Mouse (Mus musculus) cortical plate, adult 2 months (tissue): Measurements from ENCODE around the gene Shroom1. TPM values are rescaled to one million over a fixed set of nuclear protein-coding genes. Genes with fewer than 3 reads are reported as not detected.
A peak's percentile ranks its signal among the peaks of the same experiment; 100 is the strongest.

ENCODE experiments used
- H3K27ac ChIP-seq: fragments of 200-500 bp; 2 replicates; pipeline ENCODE4 v1.5.1; 2012; ENCODE audit warnings: low read length, control low read depth, inconsistent platforms; ENCODE audit not compliant: insufficient read depth
- H3K4me1 ChIP-seq: fragments of 200-500 bp; 2 replicates; pipeline ENCODE4 v1.6.1; 2011; ENCODE audit warnings: low read length; ENCODE audit not compliant: control insufficient read depth, insufficient read depth
- H3K4me3 ChIP-seq: fragments of 200-500 bp; 2 replicates; pipeline ENCODE4 v1.5.1; 2011; ENCODE audit warnings: mild to moderate bottlenecking, low read length, control low read depth; ENCODE audit not compliant: insufficient read depth
- CTCF ChIP-seq: fragments of 200-500 bp; IDR thresholded peaks from 2 replicates; pipeline ENCODE4 v1.5.1; 2011; ENCODE audit warnings: mild to moderate bottlenecking, control low read depth, low read length; ENCODE audit not compliant: insufficient read depth; ENCODE audit errors: extremely low read depth
- POLR2A ChIP-seq: fragments of 200-500 bp; IDR thresholded peaks from 2 replicates; pipeline ENCODE4 v1.6.1; 2011; ENCODE audit warnings: mild to moderate bottlenecking, low read length, control low read depth; ENCODE audit not compliant: insufficient read depth; ENCODE audit errors: extremely low read depth
- polyA plus RNA-seq: library from polyadenylated mRNA; depleted of rRNA; stranded (reverse); fragments of >200 nt; gene quantifications from 2 replicates; pipeline ENCODE4 v1.2.3, GENCODE M21; 2012

Shroom1 gene
- polyA plus RNA-seq, 1 experiment, result 6.5 TPM

DNA sequence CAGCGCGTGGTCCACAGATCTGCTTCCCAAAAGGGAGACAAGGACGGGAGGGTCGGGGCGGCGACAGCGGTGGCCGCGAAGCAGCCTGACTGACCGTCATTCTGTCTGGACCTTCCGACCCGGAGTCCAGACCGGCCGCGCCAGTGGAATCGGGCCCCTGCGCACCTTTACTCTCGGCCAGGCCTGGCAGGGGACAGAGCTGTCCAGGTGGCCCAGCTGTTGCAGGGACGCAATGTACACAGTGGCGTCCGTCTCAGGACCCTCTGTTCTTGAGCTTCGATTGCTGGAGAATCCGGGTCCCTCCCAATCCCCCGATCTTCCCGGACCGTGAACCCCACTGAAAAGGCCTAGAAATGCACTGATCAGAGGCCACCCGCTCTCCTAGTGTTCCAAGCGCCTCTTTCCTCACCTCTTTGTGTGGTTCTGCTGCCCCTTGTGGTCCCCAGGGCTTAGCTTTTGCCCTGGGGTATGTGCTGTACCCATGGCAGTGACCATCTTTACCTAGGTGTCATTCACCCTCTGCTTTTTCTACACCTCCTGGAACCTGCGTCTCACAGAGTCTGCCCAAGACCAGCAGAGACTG lies 458 bp downstream of the Shroom1 start:
- H3K27ac ChIP-seq, result peak overlapping the region; percentile 73
- H3K4me3 ChIP-seq, result peak overlapping the region; percentile 63
- no peaks in the 10 kb centered on the region for H3K4me1 ChIP-seq
- TF ChIP-seq CTCF (no peak), POLR2A (no peak)

DNA sequence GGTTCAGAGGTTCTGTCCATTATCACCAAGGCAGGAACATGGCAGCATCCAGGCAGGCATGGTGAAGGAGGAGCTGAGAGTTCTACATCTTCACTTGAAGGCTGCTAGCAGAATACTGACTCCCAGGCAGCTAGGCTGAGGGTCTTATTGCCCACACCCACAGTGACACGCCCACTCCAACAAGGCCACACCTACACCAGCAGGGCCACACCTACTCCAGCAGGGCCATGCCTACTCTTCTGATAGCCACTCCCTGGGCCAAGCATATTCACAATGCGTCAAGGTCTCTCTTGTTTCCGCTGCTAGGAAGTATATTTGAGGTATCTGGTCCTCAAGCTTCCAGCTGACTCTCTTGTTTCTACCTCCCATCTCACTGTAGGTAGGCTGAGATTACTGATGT lies 2.0 kb downstream of the Shroom1 start:
- Histone ChIP-seq H3K27ac (no peak overlapping the region), H3K4me3 (no peak overlapping the region), H3K4me1 (no peaks in the 10 kb centered on the region)
- TF ChIP-seq POLR2A, result no peak
- TF ChIP-seq CTCF, result no peak

DNA sequence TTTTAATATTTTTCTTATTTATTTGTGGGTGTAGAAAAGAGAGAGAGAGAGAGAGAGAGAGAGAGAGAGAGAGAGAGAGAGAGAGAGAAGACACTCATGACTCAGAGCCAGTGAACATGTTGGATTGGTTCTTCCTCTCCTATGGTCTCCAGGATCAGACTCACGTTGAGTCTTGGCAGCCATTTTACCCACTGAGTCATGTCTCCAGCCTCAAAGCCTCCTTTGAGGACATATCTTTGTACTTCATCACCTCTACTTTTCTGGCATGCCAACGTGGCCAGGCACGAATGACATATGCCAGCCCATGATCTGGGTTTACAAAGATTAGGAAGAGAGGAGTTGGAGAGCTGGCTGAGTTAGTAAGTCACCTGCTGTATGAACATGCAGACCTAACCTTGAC lies 3.2 kb downstream of the Shroom1 start:
- Histone ChIP-seq H3K4me1 (no peaks in the 10 kb centered on the region), H3K4me3 (no peak overlapping the region), H3K27ac (no peak overlapping the region)
- TF ChIP-seq POLR2A, result no peak
- no peak for TF ChIP-seq CTCF

DNA sequence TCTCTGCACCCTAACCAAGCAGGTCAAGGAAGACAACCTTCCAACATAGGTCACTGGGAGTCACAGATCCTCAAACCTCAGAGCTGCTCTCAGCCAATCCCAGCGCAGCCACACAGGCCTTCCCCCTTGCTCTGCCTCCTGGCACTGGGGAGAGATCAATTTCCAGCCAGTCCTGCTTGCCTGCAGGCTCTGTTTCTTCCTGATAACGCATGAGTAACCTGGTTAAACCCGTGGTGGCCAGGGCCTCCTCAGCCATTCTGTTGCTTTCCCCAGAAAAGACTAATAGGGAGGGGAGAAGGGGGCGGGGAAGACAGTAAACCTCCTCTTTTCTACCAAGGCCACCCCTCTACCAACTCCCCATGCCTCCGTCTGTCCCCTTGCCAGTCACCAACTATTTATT lies 4.7 kb downstream of the Shroom1 start:
- no peak overlapping the region for H3K4me3 ChIP-seq
- TF ChIP-seq CTCF (no peak), POLR2A (no peak)
- H3K4me1 ChIP-seq, result peaks cover under 1% of the 10 kb centered on the region; the same call in 1 of the 2 replicates
- 0 out of 2 replicates have a peak overlapping the region, but pooled peaks have one; percentile 57 for H3K27ac ChIP-seq

DNA sequence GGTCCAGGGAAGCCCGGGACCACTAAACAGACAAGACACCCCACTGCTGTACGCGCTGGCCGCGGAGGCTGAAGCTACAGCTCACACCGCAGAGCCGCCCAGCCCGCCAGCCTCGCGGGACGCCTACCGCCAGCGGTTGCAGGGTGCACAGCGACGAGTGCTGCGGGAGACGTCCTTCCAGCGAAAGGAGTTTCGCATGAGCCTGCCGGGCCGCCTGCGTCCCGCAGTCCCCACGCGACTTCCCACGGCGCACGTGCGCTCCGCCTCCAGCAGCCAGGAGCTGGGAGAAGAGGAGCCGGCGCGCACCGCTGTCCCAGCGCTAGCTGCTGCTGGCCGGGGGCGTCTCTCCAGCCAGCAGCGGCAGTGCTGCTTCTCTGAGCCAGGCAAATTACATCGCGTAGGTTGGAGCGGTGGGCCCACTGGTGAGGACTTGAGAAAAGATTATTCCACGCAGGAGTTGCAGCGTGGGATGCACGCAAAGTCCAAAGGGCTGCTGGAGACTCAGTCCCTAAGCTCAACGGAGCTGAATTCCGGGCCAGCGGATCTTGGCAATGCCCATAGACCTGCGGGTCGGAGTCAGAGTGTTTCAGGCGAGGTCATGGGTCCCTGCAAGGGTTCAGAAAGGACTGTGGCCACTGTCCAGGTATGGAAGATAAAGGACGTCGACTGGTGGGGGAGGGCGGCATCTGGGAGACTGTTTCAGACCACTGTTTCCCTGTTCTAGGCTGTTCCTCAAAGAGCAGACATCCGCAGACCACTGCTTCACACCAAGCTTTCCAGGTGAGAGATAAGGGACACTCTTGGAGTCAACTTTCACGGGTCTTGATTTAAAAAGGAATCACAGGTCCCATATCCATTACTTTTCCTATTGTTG lies 6.8 kb downstream of the Shroom1 start:
- no peak overlapping the region for H3K27ac ChIP-seq

DNA sequence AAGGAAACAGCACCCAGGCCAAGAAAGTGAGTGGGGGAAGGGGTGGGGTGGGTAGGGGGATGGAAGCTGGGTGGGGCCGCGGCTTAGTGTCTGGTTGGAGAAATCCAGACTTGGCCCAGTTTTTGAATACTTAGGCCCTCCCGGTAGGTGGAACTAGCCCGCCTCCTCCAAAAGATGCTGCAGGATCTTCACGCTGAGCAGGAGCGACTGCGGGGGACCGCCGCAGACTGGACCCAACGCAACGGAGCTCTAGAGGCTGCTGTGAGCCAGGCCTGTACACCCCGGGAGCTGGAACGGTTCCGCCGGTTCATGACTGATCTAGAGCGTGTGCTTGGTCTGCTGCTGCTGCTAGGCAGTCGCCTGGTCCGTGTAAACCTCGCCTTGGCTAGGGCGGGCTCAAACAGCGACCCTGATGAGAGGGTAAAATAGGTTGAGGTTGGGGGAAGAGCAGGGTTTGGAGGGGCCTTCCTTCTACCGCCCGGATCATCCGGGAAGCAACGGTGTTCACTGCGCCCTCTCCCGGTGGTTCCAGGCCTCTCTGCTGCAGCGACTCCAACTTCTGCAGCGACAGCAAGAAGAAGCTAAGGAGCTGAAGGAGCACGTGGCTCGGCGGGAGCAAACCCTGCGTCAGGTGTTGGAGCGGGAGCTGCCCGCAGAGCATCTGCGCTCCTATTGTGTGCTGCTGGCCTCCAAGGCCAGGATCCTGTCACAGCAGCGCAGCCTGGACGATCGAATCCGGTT lies 9.4 kb downstream of the Shroom1 start:
- Histone ChIP-seq H3K27ac (peak overlapping the region; percentile 32; the same call in 1 of the 2 replicates), H3K4me1 (peaks cover 8% of the 10 kb centered on the region), H3K4me3 (peak overlapping the region; percentile 35)
- TF ChIP-seq POLR2A, result no peak
- peak; percentile 60 for TF ChIP-seq CTCF

More for the DNA sequence above, 6.8 kb downstream of the Shroom1 start:
- H3K4me3 ChIP-seq, result peak overlapping the region; percentile 30
- H3K4me1 ChIP-seq, result peaks cover 3% of the 10 kb centered on the region; the same call in 1 of the 2 replicates
- no peak for TF ChIP-seq POLR2A
- no peak for TF ChIP-seq CTCF

DNA sequence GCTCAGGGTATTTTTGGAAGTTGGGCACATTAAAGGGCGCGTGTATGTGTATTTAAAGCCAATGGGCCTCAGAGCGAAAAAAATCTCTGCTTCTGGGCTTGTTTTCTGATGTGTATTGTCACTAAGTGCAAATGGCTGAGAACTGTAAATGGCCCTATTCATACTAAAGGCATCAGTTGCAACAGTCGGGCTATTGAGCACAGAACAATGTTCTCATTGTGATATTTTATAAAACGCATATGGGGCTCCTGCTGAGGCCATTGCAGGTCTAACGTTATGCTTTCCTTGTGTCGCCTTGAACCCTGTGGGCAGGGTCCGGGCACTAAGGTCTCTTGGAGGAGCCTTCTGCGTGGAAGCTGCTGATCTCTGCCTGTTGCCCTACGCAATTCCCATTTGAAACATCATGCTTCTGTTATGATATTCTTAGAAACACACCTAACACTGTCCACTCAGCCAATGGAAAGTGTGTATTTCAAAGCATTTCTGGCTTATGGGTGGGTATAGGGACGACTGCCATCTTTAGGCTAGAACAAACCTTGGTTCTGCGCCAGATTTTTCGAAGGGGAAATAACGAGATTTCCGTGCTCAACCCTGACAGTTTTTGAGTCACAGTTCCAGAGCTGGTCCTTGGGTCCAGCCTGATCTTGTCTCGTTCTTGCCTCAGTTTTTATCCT lies 12.4 kb downstream of the Shroom1 start:
- Histone ChIP-seq H3K4me1 (peaks cover 8% of the 10 kb centered on the region), H3K4me3 (0 out of 2 replicates have a peak overlapping the region, but pooled peaks have one; percentile 3), H3K27ac (peak overlapping the region; percentile 88)
- no peak for TF ChIP-seq CTCF
- TF ChIP-seq POLR2A, result no peak

DNA sequence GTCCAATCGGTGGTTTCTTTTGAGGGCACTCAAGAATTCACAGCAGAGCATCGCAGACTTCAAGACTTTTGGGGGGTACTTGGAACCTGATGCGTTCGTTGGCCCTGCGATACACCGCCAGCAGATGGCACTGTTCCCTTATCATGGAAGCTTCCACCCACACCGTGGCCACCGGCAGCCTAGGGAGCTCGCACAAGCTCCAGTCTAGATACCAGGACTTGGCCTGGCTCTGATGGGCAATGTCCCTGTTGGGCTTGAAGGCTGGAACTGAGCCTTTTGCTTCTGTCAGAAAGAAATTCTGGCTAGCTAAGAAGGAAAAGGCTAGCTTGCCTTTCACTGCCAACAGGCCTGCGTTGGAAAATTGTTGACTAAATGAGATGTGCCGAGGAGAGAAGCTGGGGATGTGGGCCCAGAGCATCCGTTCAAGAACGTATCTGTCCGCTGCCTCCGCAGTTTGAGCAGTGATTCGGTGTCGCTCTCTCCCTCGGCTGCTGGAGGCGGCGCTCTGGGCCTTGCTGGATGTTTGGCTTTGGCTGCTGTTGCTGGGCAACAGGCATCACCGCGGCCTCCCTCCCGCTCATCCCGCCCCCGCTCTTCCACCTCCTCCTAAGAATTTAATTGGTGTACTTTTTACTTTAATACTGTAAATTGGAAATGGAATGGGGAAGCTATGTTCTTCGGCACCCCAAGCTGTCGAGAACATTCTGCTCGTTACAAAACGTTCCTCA lies 13.1 kb downstream of the Shroom1 start, which contains the start of gene Gm9837:
Gene Gm9837 (minus strand): TSS at position 512 of the 728 bp plus-strand sequence.
- TF ChIP-seq CTCF (peak; percentile 91), POLR2A (peak; percentile 70; the same call in 1 of the 2 replicates)

More for the DNA sequence above, 13.1 kb downstream of the Shroom1 start, which contains the start of gene Gm9837:
- peaks cover 8% of the 10 kb centered on the region for H3K4me1 ChIP-seq
- H3K4me3 ChIP-seq, result peak within 1 kb of the TSS; percentile 3; the same call in 1 of the 2 replicates
- peak within 1 kb of the TSS; percentile 92 for H3K27ac ChIP-seq
